Mouse (Mus musculus): ENCODE data around the gene Serpina3i. TPM values are rescaled to one million over a fixed set of nuclear protein-coding genes. Genes with fewer than 3 reads are reported as not detected.
"Not testable (repeated sequence)": the region's sequence is repeated elsewhere in the genome, so short reads cannot be mapped to it uniquely, and the experiment has no call there.

Serpina3i gene
- polyA plus RNA-seq (2012; rRNA removed), result 0.22 and 0.42 TPM in 2 replicates

DNA sequence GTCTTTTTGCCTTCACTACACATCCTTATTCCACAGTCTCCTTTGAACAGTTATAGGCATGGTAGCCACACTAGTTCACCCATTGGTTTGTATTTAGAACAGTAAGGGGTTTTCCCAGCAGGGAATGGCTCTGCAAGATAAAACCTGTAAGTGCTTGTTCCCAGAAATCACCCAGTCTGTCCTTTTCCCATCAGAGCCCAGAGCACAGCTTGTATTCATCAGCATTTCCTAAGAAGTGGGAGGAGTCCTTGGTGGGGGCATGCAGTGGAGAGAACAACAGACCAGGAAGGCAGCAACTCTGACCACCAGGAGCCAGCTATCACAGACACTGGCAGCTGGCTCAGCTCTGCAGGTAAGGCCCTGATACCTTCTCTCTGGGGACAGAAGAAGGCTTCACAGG is at the start of gene Serpina3i:
Gene Serpina3i (plus strand): TSS at position 260 of the 400 bp plus-strand sequence.
- DNase-seq (ENCODE audit: low read depth, low spot score), result no peak

DNA sequence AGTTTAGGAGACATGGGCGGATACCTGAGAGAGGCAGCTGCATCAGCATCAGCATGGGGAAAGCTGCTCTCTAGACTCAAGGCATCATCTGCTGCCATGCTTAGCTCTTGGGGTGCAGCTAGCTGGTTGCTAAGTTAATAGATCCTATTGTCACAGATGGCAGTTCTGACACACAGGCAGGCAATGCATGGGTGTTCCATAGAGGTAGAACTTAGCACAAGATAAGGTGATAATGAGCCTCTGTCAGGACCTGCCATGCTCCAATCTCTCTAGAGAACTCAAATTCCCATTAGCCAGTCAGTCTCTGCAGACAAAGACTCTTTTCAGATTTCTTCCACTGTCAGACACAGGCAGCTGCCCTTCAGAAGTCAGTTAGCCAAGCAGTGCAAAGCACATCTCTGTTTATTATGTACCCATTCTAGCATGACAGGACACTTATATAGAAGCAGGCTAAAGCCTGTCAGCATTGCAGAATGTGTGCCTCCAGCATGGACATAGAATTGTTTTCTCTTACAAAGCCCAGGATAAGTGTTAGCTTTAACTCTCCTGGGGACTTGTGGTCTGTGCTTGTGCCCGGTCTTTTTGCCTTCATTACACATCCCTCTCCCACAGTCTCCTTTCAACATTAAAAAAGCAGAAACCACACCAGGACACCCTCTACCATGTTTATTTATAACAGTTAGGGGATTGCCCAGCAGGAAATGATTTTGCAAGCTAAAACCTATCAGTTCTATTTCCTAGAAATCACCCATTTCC is 49.1 kb upstream of the Serpina3i start:
- WGBS, result 71% methylated on average over 2 of the region's 2 CpGs
- no peak for DNase-seq (ENCODE audit: low read depth, low spot score)

DNA sequence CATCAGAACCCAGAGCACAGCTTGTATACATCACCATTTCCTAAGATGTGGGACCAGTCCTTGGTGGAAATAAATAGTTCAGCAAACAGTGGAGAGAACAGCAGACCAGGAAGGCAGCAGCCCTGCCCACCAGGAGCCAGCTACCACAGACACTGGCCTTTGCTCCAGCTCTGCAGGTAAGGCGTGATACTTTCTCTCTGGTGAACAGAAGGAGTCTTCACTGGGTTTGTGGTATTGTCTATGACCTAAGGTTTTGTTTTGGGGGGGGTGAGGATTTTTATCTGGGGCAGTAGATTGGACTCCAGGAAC is 48.5 kb upstream of the Serpina3i start, which contains the start of gene Serpina3f:
Gene Serpina3f (plus strand): TSS at position 100 of the 309 bp plus-strand sequence.
- no peak for DNase-seq (ENCODE audit: low read depth, low spot score)
- WGBS, result 23% methylated on average over 1 of the region's 1 CpGs

DNA sequence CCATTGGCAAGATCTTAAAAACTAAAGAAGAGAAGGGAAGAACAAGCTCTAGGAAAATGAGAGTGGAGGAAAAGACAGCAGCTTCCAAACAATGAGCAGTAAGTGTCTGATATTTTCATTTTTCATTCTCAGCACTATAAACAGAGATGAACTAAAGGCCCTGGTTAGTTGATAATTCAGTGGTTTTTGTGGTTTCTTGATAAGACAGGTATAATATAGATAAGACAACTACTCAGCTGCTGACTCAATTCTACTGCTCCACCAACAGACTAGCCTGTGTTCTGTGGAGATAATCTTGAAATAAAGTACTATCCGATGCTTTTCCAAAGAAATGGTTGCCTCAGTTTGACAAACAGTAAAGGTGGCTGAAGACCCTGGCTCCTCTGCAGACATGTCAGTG is 47.7 kb upstream of the Serpina3i start:
- 86% methylated on average over 1 of the region's 1 CpGs for WGBS
- no peak for DNase-seq (ENCODE audit: low read depth, low spot score)

DNA sequence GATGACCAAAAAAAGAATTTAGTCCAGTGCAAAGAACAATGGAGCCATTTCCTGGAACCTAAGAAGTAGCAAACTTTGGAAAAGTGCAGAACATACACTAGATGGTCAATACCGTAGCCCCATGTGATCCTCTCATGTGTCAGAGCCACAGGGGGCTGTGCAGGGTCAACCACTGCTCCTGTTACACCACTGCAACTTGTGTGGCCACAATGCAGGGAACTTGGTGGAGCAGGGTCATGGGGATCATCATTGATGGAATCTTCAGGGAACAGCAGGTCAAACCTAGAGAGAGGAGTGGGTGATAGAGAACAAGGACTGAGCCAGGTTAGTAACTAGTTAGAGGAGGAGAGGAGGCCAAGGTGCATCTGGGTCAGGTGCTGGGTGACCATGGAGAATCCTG is 41.3 kb upstream of the Serpina3i start:
- no peak for DNase-seq (ENCODE audit: low read depth, low spot score)
- WGBS, result 70% methylated on average over 1 of the region's 1 CpGs

DNA sequence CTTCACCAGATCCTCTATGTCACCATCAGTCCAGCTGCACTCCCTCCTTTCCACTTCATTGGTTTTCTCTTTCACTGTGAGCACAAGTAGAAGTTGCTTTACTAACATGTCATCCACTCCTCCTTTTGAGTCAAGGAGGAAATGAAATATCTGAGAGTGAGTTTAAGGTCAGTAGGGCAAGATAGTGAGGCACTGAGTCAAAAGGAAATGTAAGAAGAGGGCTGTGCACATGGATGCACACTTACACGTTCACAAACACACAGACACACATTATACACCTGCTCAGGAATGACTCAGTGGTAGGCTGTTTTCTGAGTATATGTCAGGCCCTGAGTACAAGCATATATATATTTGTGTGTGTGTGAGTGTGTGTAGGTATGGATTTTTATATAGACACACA is 39.2 kb upstream of the Serpina3i start:
- whole genome bisulfite sequencing, result 30% methylated on average over 1 of the region's 1 CpGs
- no peak for DNase-seq (ENCODE audit: low read depth, low spot score)

DNA sequence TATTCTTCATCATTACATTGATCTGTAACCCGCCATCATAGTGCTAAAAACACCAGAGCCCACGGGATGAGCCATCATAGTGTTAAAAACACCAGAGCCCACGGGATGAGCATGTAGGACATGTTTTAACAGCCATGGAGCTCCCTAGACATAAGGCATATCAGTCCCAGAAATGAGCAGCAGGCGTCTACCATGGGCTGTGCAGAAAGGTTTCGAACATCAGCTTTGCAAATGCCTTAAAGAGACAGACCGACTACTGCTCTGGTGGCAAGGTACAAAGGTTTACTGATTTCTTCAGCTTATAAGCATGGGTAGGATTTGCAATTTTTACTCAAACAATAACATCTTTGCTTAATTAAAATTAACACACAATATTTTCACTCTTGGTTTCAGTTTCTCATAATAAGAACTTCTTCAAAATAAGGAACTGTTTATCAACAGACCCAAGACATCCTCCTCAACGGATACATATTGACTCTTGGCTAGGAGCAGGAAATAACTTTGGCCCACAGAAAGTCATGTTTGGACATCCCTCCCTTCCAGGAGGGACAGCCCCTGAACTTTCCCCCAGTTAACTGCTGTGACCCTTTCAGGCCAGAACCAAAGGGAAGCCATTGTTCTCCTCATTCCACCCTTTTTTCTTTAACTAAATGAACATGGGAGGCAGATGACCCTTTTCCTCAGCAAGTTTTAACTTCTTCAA is 38.2 kb upstream of the Serpina3i start:
- WGBS, result 52% methylated on average over 7 of the region's 7 CpGs
- no peak for DNase-seq (ENCODE audit: low read depth, low spot score)

DNA sequence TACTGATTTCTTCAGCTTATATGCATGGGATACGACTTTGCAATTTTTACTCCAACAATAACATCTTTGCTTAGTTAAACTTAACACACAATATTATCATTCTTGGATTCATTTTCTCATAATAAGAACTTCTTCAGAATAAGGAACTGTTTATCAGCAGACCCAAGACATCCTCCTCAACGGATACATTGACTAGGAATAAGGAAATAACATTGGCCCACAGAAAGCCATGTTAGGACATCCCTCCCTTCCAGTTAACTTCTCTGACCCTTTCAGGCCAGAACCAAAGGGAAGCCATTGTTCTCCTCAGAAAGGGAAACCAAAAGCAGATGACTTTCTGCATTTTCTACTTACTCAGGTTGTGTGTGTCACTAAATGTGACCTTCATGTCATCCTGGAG is 32.2 kb upstream of the Serpina3i start:
- DNase-seq (ENCODE audit: low read depth, low spot score), result no peak
- 61% methylated on average over 2 of the region's 2 CpGs for WGBS

DNA sequence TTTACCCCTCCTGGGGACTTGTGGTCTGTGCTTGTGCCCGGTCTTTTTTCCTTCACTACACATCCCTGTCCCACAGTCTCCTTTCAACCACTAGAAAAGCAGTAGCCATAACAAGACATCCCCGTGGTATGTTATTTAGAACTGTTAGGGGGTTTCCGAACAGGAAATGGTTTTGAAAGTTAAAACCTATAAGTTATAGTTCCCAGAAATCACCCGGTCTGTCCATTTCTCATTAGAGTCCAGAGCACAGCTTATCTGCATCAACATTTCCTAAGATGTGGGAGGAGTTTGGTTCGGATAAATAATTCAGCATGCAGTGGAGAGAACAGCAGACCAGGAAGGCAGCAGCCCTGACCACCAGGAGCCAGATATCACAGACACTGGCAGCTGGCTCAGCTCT is 27.0 kb upstream of the Serpina3i start, which contains the start of gene Serpina3g:
Gene Serpina3g (plus strand): TSS at position 331 of the 400 bp plus-strand sequence.
- WGBS, result 46% methylated on average over 5 of the region's 5 CpGs

DNA sequence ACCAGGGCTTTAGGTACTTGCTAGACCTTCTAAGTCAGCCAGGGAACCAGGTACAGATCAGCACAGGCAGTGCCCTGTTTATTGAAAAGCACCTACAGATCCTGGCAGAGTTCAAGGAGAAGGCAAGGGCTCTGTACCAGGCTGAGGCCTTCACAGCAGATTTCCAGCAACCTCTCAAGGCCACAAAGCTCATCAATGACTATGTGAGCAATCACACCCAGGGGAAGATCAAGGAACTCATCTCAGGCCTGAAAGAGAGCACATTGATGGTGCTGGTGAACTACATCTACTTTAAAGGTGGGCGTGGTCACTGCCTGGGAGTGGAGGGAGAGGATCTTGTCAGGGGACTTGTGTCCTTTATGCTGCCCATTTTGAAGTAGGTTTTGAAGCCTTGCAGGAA is 24.9 kb upstream of the Serpina3i start:
- 63% methylated on average over 1 of the region's 1 CpGs for WGBS
- not testable (repeated sequence) for DNase-seq (ENCODE audit: low read depth, low spot score)

More for the DNA sequence above, 27.0 kb upstream of the Serpina3i start, which contains the start of gene Serpina3g:
- DNase-seq (ENCODE audit: low read depth, low spot score), result no peak

DNA sequence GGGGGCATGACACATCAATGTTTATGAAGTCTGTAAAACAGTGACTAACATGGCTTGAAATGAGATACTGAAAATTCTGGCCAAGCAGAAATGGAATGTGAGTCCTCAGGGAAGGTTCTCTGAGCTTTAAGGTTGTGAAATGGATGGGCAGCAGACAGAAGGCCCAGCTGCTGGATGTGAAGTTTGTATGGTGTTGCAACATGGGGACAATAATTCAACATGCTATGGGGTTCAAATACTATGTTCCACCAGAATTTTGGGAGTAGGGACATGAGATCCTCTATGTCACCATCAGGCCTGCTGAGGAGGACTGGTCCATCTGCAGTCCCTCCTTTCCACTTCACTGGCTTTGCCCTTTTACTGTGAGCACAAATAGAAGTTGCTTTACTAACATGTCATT is 19.6 kb upstream of the Serpina3i start:
- no peak for DNase-seq (ENCODE audit: low read depth, low spot score)

DNA sequence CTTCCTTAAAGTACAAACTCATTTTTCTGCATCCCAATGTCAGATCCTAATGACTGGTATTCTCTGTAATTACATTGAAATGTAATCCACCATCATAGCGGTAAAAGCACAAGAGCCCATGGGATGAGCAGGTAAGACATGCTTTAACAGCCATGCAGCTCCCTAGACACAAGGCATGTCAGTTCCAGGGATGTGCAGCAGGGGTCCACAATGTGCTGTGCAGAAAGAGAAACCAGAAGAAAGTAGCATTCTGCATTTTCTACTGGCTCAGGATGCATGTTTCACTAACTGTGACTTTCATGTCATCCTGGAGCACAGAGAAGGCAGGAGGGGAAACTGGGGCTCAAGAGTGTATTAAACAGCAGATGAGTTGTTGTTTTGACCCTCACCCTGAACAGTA is 17.8 kb upstream of the Serpina3i start:
- WGBS, result 70% methylated on average over 1 of the region's 1 CpGs
- DNase-seq (ENCODE audit: low read depth, low spot score), result no peak

DNA sequence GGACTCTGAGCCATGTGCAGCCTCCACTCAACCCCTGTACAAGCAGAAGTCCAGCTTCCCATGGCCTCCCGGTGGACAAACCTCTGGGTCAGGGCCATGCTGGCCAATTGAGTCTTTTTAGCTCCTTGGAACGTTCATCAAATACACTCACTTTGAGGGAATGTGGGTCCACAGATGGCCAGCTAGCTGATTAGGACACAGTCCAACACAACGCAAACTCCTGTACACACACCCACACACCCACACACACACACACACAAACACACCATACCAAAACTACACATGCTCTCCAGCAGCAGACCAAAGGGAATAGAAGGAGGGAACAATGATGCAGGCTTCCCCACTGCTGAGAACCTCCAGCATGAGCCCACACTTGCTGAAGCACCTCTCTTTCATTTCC is 17.3 kb upstream of the Serpina3i start:
- DNase-seq (ENCODE audit: low read depth, low spot score), result no peak
- WGBS, result 63% methylated on average over 3 of the region's 3 CpGs

DNA sequence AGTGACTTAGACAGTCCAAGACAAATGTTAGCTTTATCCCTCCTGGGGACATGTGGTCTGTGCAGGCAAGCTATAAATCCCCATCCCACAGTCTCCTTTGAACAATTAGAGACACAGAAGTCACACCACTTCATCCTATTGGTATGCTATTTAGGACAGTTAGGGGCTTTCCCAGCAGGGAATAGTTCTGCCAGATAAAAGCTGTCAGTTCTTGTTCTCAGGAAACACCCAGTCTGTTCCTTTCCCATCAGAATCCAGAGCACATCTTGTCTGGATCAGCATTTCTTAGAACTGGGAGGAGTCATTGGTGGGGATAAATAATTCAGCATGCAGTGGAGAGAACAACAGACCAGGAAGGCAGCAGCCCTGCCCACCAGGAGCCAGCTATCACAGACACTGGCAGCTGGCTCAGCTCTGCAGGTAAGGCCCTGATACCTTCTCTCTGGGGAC is 15.3 kb upstream of the Serpina3i start:
- no peak for DNase-seq (ENCODE audit: low read depth, low spot score)

DNA sequence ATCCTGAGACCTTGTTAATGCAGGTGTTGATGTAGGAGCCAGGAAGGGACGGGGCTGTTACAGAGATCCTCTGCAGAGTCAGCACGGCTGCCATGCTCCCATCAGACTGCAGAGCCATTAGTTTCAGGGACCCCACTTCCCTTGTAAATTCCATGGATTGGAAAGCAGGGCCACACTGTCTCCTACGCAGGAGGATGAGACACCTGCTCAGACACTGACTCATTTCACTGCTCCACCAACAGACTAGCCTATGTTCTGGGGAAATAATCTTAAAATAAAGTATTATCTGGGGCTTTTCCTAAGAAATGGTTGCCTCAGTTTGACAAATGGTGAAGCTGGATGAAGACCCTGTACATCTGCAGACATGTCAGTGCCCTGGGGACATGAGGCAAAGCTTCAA is 14.7 kb upstream of the Serpina3i start:
- 61% methylated on average over 3 of the region's 3 CpGs for WGBS
- no peak for DNase-seq (ENCODE audit: low read depth, low spot score)

DNA sequence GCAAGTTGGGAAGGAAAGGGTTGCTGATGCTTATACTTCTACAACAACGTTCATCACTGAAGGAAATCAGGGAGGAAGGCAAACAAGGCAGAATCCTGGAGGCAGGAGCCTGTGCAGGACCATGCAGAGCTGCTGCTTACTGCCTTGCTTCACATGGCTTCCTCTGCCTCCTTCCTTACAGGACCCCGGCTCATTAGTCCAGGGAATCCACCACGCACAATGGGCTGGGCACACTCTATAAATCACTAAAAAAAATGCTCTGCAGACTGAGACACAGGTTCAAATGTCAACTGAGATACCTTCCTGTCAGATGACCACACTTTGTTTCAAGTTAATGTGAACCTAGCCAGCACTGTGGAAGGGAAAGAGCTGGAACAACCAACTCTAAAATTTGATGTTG is 1.9 kb upstream of the Serpina3i start:
- DNase-seq (ENCODE audit: low read depth, low spot score), result no peak
- WGBS, result 17% methylated on average over 3 of the region's 3 CpGs

DNA sequence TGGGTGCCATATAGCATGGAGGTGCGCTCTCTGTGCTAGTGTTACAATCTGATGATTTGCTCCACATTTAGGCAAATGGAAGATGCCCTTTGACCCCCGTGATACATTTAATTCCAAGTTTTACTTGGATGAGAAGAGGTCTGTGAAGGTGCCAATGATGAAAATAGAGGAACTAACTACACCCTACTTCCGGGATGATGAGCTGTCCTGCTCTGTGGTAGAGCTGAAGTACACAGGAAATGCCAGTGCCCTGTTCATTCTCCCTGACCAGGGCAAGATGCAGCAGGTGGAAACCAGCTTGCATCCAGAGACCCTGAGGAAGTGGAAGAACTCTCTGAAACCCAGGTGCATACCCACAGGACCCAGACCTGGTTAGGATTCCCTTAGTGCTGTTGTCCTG is 3.5 kb downstream of the Serpina3i start:
- WGBS, result 67% methylated on average over 3 of the region's 3 CpGs
- DNase-seq (ENCODE audit: low read depth, low spot score), result no peak

DNA sequence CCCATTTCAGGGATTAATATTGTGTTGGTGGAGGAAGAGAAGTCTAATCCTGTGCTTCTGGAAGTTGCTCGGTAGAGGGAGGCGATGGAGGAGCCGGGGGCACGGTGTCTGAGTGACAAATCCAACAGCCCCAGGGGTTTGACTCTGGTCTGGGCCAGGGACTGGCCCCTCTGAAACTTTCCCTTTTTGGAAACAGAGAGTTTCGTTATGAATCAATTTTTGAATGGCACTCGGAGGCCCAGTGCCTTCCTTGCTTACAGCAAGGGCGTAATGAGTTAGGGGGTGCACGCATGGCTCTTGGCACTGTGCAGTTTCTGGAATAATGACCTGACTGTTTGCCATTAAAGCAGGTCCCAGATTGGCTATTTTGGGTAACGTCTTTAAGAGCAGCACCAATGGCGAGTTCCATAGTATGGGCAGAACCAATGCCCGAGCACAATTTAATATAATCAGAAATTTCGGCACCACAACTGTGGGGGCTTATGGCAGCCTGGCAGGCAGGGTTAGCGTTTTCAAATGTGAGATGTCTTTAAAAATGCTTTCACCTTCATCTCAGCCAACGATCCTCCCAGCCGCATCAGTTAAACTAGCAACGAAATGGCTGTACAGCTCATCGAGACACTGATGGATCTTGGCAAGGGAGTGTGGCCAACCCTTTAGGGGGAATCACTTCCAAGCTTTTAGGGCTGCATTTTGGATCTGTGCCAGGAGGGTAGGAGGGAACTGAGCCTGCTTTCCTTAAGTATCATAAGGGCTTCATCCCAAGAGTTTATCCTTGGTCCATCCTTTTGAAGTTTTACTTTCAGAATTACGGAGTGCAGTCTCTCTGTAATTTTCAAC is 15.5 kb downstream of the Serpina3i start:
- WGBS, result 87% methylated on average over 18 of the region's 18 CpGs
- DNase-seq (ENCODE audit: low read depth, low spot score), result no peak

DNA sequence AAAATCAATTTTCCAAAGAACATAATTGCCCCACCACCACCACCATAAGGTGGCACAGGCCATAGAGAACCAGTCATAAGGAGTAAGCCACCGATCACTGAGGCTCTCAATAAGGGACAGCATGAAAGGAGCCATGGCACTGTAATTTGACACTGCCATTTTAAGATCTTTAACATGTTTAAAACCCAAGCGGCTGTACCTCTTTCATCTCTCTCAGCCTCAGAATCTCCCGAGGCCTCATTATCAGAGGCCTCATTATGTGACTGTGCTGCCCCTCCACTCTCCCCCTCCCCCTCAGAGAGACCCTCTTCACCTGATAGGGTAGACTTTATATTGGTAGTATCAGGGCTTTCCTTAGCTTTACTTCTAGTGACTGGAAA is 16.1 kb downstream of the Serpina3i start:
- 21% methylated on average over 3 of the region's 3 CpGs for WGBS
- no peak for DNase-seq (ENCODE audit: low read depth, low spot score)

DNA sequence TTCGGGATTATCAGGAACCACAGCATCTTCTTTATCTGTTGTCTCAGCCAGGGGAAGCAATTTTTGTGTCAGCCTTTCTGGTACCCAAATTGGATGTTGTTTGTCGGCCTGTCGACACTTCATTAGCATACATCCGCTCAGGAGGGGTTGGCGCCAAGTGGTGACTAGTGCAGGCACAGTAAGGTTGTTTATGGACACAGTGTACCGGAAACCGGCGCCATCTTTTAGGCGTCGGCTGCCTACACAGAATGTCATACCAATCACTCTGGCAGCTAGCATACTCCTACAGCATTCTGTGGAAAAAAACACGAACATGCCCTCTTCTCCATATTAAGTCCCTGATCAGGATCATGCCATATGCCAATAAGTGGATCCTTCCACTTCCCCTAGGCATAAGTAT is 20.5 kb downstream of the Serpina3i start:
- DNase-seq (ENCODE audit: low read depth, low spot score), result no peak
- 92% methylated on average over 11 of the region's 11 CpGs for WGBS

DNA sequence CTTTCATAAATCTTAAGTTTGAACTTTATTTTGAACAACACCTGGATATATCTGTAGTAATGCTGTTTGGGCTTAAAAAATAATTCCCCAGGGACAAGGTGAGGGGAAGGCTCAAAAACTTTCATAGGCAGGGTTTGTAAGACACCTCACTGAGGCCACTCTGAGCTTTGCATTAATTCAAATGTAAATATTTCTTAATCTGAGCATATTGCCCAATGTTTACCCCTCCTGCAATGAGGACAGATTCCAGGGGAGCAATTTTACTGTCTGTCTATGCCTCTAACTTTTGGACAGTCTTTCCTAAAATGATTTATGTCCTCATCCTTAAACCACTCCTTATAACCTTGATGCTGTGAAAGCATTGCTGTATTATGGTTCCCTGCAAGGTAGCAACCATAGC is 25.4 kb downstream of the Serpina3i start:
- DNase-seq (ENCODE audit: low read depth, low spot score), result no peak
